Mouse (Mus musculus) cerebellum, adult 2 months (tissue): ENCODE data around the gene Cd37.

Experiments used
- CTCF ChIP-seq: fragments of 200-500 bp; IDR thresholded peaks from 2 replicates; pipeline ENCODE4 v1.5.1; 2011; ENCODE audit warnings: low read depth, mild to moderate bottlenecking, control low read depth, low read length, moderate library complexity, borderline replicate concordance; ENCODE audit not compliant: insufficient read depth
- POLR2A ChIP-seq: fragments of 200-500 bp; IDR thresholded peaks from 2 replicates; pipeline ENCODE4 v1.6.1; 2011; ENCODE audit warnings: low read length, control low read depth, borderline replicate concordance; ENCODE audit not compliant: insufficient read depth

DNA sequence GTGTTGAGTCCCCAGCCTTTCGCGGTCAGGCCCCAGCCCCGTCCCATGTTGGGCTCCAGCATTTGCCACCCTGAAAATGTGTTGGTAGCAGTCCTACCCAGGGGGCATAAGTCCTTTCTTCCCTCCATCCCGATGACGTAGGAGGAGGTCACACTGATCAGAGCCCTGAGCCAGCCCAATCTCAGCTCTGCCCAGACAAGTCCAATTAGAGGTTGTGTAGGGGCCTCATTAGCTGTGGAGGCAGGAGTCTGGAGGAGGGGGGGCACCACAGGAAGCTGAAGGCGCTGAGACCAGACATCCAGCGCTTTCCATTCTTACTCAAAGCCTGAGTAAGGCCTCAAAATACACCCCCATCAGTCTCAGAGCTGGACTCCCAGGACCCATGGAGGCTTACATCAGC, 53.0 kb downstream of the Cd37 start:
- TF ChIP-seq CTCF (no peak), POLR2A (no peak)
